Mouse (Mus musculus) E14TG2a.4 (cell line): ENCODE data around the gene Cdh23.

ENCODE experiments used
- H3K27me3 ChIP-seq: 2 replicates; pipeline ENCODE4 v1.6.1; 2014; ENCODE audit warnings: low read length, control low read depth; ENCODE audit not compliant: insufficient read depth
- H3K36me3 ChIP-seq: 2 replicates; pipeline ENCODE4 v1.6.1; 2014; ENCODE audit warnings: low read length, control low read depth; ENCODE audit not compliant: insufficient read depth
- H3K4me1 ChIP-seq: replicated peaks from 2 replicates; pipeline ENCODE4 v1.6.1; 2014; ENCODE audit warnings: low read depth, low read length, control low read depth
- H3K4me3 ChIP-seq: replicated peaks from 2 replicates; pipeline ENCODE4 v1.5.1; 2014; ENCODE audit warnings: mild to moderate bottlenecking, low read length
- H3K9me3 ChIP-seq: 2 replicates; pipeline ENCODE4 v1.6.1; 2014; ENCODE audit warnings: low read length, control low read depth
- CTCF ChIP-seq: conservative IDR thresholded peaks from 2 replicates; pipeline ENCODE4 v1.5.1; 2014; ENCODE audit warnings: low read length
- NANOG ChIP-seq: IDR thresholded peaks from 2 replicates; pipeline ENCODE4 v1.6.1; 2014; ENCODE audit warnings: borderline replicate concordance, low read length, mixed read lengths
- POU5F1 ChIP-seq: IDR thresholded peaks from 2 replicates; pipeline ENCODE4 v1.6.1; 2014; ENCODE audit warnings: low read length, borderline replicate concordance

Cdh23 gene

DNA sequence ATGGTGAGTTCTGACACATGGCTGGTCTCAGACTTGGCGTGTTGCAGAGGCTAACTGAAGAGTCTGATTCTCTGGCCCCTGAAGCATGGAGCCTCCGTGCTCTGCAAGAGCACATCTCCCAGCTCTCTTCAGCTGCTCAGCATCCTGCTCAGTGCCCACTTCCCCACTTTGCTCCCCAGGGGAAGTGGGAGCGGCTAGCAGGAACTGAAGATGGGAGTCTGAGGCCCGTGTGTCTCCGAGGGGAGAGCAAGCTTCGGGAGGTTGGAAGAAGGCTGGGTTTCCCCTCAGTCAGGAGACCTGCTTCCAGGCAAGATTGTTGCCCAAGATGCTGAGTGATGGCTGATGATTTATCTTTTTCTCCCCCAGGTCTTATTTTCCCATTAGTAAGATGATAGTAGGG is 422.9 kb downstream of the Cdh23 start:
- TF ChIP-seq CTCF (no peak), NANOG (no peak), POU5F1 (no peak)
- Histone ChIP-seq H3K9me3 (no peaks in the 10 kb centered on the region), H3K4me3 (no peak overlapping the region), H3K36me3 (no peaks in the 10 kb centered on the region), H3K4me1 (peaks cover 27% of the 10 kb centered on the region), H3K27me3 (peaks cover 11% of the 10 kb centered on the region; the same call in 1 of the 2 replicates)

DNA sequence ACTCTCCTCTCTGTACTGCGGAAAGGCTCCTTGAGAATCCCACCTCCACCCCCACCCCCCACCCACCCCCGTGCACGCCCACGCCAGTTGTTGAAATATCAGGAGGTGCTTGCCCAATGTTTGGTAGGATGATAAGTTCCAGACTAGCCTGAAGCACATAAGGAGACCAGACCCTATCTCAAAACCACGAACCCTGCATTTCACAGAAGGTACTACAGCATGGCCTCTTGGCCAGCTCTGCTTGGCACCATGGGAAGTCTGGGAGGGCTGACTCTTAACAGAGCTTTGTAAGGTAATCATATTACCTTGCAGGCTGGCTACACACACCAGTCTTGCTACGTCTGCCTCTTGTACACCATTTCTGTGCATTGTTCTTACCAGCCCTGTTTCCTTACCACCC is 424.0 kb downstream of the Cdh23 start:
- no peaks in the 10 kb centered on the region for H3K9me3 ChIP-seq
- TF ChIP-seq NANOG, result no peak
- no peak for TF ChIP-seq POU5F1
- TF ChIP-seq CTCF, result no peak
- H3K4me1 ChIP-seq, result peaks cover 21% of the 10 kb centered on the region
- no peak overlapping the region for H3K4me3 ChIP-seq
- H3K36me3 ChIP-seq, result no peaks in the 10 kb centered on the region
- peaks cover 11% of the 10 kb centered on the region; the same call in 1 of the 2 replicates for H3K27me3 ChIP-seq

DNA sequence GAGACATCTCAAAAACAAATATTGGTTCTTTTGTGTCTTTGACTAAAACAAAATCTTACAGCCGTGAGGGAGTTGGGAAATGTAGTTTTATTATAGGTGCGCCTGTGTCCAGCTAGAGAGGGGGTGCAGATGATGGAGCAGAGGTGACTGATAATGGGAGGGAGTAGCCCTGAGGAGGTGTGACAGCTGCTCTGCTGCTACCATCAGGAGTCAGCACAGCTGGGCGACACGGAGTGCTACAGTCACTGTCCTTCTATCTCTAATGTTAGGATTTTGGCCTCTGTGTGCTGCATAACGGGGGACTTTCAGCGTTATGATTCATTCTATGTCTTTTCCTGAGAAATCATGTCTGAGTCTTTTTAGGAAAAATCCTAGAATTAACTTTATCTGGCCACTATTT is 425.3 kb downstream of the Cdh23 start:
- Histone ChIP-seq H3K9me3 (no peaks in the 10 kb centered on the region), H3K36me3 (no peaks in the 10 kb centered on the region), H3K4me1 (peaks cover 12% of the 10 kb centered on the region), H3K27me3 (peaks cover 8% of the 10 kb centered on the region; the same call in 1 of the 2 replicates), H3K4me3 (no peak overlapping the region)
- TF ChIP-seq NANOG (no peak), POU5F1 (no peak), CTCF (no peak)

DNA sequence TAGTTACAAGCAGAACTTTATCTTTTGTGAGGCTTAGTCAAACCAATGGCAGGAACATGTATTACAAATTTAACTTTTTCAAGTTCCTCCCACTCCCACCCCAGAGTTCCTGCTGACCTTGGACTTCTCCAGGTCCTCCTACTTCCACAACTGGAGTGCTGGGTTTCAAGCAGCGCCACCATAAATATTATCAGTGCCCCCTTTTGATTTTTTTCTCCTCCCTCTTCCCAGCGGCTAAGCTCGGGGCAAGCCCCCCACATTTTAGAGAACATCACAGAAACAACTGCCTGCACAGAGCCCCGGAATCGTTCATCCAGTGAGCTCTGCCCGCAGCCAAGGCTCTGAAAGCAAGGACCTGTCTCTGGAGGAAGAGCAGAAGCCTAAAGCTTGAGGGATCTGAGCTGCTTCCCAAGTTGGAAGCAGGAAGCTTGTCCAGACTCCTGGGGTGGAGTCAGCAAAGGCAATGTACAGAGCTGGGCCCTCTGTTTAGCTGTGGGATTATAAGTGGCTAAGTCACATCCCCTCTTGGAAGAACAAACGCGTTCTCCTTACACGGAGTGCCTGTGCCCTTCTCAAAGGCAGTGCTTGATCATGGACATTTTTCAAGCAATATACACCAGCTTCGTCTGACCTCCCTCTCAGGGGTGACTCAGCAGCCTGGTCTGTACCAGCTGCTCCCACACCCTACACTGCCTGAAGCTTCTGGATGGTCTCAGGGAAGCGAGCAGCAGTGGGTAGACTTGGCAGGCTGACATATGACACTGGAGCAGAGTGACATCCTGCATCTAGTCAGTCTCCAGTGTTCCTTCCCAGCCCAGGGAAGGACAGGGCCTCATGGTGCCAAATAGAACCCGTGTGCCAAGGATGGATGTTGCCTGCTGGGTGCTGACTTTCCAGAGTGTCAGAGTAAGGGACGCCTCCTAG is 426.9 kb downstream of the Cdh23 start:
- Histone ChIP-seq H3K36me3 (no peaks in the 10 kb centered on the region), H3K9me3 (no peaks in the 10 kb centered on the region), H3K4me1 (peaks cover 15% of the 10 kb centered on the region), H3K4me3 (no peak overlapping the region), H3K27me3 (0 out of 2 replicates have a peak, but pooled peaks cover 8% of the 10 kb centered on the region)
- TF ChIP-seq CTCF, result no peak
- TF ChIP-seq NANOG, result no peak
- no peak for TF ChIP-seq POU5F1

DNA sequence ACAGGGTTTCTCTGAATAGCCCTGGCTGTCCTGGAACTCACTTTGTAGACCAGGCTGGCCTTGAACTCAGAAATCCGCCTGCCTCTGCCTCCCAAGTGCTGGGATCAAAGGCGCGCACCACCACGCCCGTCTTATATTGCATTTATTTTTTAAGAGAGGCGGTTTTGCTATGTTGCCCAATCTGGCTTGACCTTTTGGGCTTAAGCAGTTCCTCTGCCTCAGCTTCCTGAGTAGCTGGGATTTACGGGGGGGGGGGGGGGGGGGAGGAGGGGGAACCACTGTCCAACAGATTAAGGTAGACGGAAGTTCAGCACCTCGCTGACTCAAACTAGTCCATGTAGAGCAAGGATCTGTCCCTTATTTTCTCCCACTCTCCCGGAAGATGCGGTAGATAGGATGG is 427.6 kb downstream of the Cdh23 start:
- no peak for TF ChIP-seq NANOG
- Histone ChIP-seq H3K4me3 (no peak overlapping the region), H3K36me3 (no peaks in the 10 kb centered on the region), H3K4me1 (peaks cover 15% of the 10 kb centered on the region), H3K9me3 (no peaks in the 10 kb centered on the region), H3K27me3 (peaks cover 10% of the 10 kb centered on the region; the same call in 1 of the 2 replicates)

DNA sequence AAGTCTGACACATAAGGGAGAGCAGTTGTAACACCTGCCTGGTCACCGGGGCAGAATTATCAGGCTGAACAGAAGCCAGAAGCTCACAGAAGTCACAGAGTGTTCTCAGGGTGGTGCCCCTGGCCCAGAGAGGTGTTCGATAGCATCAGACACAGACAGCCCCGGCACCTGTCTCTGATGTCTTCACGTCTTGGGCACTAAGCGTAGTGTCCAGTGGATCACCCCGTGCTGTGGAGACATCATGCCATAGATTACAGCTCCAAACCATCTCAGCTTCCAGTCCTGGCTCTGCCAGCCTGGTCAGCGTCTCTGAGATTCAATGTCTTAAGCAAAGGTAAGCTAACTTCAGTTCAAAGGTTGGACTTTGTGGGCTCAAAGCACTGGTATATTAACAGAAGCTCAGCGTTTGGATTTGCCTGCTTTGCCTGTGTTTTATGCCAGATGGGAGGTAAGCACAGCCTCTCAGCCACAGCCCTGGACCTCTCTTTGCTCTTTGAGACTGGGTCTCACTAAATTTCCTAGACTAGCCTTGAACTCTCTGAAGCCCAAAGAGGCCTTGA is 429.4 kb downstream of the Cdh23 start:
- peaks cover 15% of the 10 kb centered on the region for H3K4me1 ChIP-seq
- H3K9me3 ChIP-seq, result no peaks in the 10 kb centered on the region
- TF ChIP-seq POU5F1 (no peak), NANOG (no peak), CTCF (no peak)
- H3K36me3 ChIP-seq, result no peaks in the 10 kb centered on the region
- H3K27me3 ChIP-seq, result peaks cover 6% of the 10 kb centered on the region
- no peak overlapping the region for H3K4me3 ChIP-seq

DNA sequence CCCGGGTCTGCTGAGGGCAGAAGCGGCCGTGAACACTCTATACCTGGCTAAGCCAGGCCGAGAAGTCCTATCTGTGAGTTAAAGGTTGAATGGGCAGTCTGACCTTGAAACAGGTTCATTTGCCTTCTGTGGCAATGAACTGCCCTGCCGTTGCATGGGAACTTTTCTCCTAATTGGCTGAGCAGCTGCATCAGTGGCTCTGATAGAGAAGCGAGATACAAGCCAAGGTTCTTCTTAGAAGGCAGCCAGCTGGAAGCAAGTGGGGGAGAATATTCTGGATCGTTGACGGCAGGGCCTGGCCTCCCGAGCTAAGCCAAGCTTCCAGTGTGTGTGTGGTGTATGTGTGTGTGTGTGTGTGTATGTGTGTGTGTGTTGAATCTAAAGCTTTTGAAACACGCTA is 431.0 kb downstream of the Cdh23 start:
- Histone ChIP-seq H3K4me3 (no peak overlapping the region), H3K4me1 (peaks cover 15% of the 10 kb centered on the region), H3K36me3 (no peaks in the 10 kb centered on the region), H3K9me3 (no peaks in the 10 kb centered on the region), H3K27me3 (peaks cover 8% of the 10 kb centered on the region)
- no peak for TF ChIP-seq POU5F1
- TF ChIP-seq NANOG, result no peak
- no peak for TF ChIP-seq CTCF

DNA sequence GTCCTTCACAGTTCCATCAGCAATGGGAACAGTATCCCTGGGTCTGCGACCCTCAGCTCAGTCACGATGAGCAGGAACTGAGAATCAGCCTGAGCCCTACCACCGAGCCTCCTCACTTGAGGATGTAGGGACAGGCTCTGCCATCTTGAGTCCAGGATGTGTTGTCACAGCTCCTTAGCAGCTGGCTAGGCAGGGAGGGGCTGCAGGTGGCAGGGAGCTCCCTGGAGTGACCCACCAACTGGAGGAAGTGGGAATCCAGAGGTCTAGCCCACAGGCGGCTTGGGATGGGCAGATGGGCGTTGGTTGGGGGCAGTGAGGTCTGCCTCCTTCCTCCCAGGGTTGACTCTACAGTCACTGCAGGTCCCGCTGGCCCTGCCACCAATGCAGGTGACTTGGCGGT is 432.9 kb downstream of the Cdh23 start:
- Histone ChIP-seq H3K27me3 (peaks cover 17% of the 10 kb centered on the region), H3K4me3 (peak overlapping the region; percentile 46), H3K4me1 (peaks cover 9% of the 10 kb centered on the region), H3K36me3 (no peaks in the 10 kb centered on the region), H3K9me3 (no peaks in the 10 kb centered on the region)
- no peak for TF ChIP-seq POU5F1
- TF ChIP-seq NANOG, result no peak
- TF ChIP-seq CTCF, result no peak
